Comparison of ENCODE assay signal across 10 mouse cellular contexts in genomic region chr12:12943288-12943687, GRCm38 (mm10). TPM values are rescaled to one million over a fixed set of nuclear protein-coding genes. Genes with fewer than 3 reads are reported as not detected.
DNase-seq lines count a peak whose midpoint lies in the region; ATAC-seq and TF ChIP-seq lines count a peak whose summit lies in the region.
"Had no signal": no experiment of that assay in that cellular context is flagged by ENCODE, and none has a peak within 500 bp of the region (broad histone marks: within the 10 kb centered on the region; RNA-seq: fewer than 3 reads in every experiment).

No protein-coding gene starts in this region.

- no peak overlapping the region; the same call in 1 of the 2 replicates for H3K9ac ChIP-seq in heart, embryonic 14.5 days (ENCODE audit: low read length)
- peak overlapping the region; percentile 97 for H3K9ac ChIP-seq in forebrain, postnatal 0 days
- H3K9ac ChIP-seq in midbrain, embryonic 12.5 days (replicated peaks) = no peak overlapping the region; the same call in 1 of the 2 replicates
- H3K9ac ChIP-seq: liver, embryonic 15.5 days had no signal

- TF ChIP-seq CTCF in forebrain, postnatal 0 days (IDR thresholded peaks at IDR 0.05; ENCODE audit: low read depth) = no peak

- no peak for ATAC-seq in heart, embryonic 14.5 days (ENCODE audit: insufficient number of reproducible peaks, insufficient read depth, low FRiP score, low read depth)
- ATAC-seq in forebrain, postnatal 0 days = no peak
- no peak for ATAC-seq in midbrain, embryonic 12.5 days (ENCODE audit: low FRiP score, low read depth)

- no peaks in the 10 kb centered on the region for H3K27me3 ChIP-seq in heart, embryonic 14.5 days (ENCODE audit: control insufficient read depth, insufficient read depth, low read length)
- H3K27me3 ChIP-seq in forebrain, postnatal 0 days (ENCODE audit: insufficient read depth, low read length) = no peaks in the 10 kb centered on the region
- peaks cover 9% of the 10 kb centered on the region; the same call in 1 of the 2 replicates for H3K27me3 ChIP-seq in midbrain, embryonic 12.5 days

- no peak overlapping the region for H3K27ac ChIP-seq in heart, embryonic 14.5 days (replicated peaks in 1 of 2; ENCODE audit: control insufficient read depth in 1 of 2, insufficient read depth in 1 of 2, low read depth in 2 of 2, low read length in 2 of 2)
- 0 out of 2 replicates have a peak overlapping the region, but pooled peaks have one; percentile 98 for H3K27ac ChIP-seq in forebrain, postnatal 0 days (ENCODE audit: low read depth, low read length)
- H3K27ac ChIP-seq in midbrain, embryonic 12.5 days (replicated peaks) = no peak overlapping the region
- H3K27ac ChIP-seq: liver, embryonic 15.5 days had no signal

- DNase-seq in heart, adult 18-20 months = no peak
- DNase-seq in WW6 (ENCODE audit: low read depth, low spot score) (peak; percentile 79), MN1 (ENCODE audit: low spot score) (no peak)
- DNase-seq in forebrain, postnatal 0 days = no peak
- DNase-seq in layer of hippocampus, adult 9-11 months = no peak
- DNase-seq in layer of hippocampus, postnatal 25 days (ENCODE audit: extremely low spot score in 1 of 2, low spot score in 1 of 2) = no peak
- DNase-seq: gastrocnemius, postnatal 10 days had no signal

- no peaks in the 10 kb centered on the region; a peak in 1 of 4 replicates for H3K4me1 ChIP-seq in heart, embryonic 14.5 days (ENCODE audit: control insufficient read depth in 2 of 2, insufficient read depth in 2 of 2, low read length in 2 of 2)
- H3K4me1 ChIP-seq in forebrain, postnatal 0 days (ENCODE audit: insufficient read depth) = no peaks in the 10 kb centered on the region
- H3K4me1 ChIP-seq in midbrain, embryonic 12.5 days = peaks cover 15% of the 10 kb centered on the region; the same call in 1 of the 2 replicates

- WGBS in heart, embryonic 14.5 days = 44% methylated on average over 6 of the region's 6 CpGs
- WGBS in forebrain, postnatal 0 days = 15% methylated on average over 6 of the region's 6 CpGs
- WGBS in midbrain, embryonic 12.5 days = 7% methylated on average over 6 of the region's 6 CpGs

- H3K9me3 ChIP-seq in heart, embryonic 14.5 days (ENCODE audit: control insufficient read depth, low read length) = no peaks in the 10 kb centered on the region
- no peaks in the 10 kb centered on the region for H3K9me3 ChIP-seq in forebrain, postnatal 0 days (ENCODE audit: low read length)
- no peaks in the 10 kb centered on the region for H3K9me3 ChIP-seq in midbrain, embryonic 12.5 days
- H3K9me3 ChIP-seq: liver, embryonic 15.5 days had no signal

- peak overlapping the region; percentile 94; the same call in 1 of the 2 replicates for H3K4me2 ChIP-seq in heart, embryonic 14.5 days (ENCODE audit: low read length)
- peak overlapping the region; percentile 84 for H3K4me2 ChIP-seq in forebrain, postnatal 0 days (ENCODE audit: low read depth)
- peak overlapping the region; percentile 92 for H3K4me2 ChIP-seq in midbrain, embryonic 12.5 days (replicated peaks)

- H3K4me3 ChIP-seq in heart, embryonic 14.5 days (ENCODE audit: control insufficient read depth in 1 of 2, insufficient read depth in 1 of 2, low read depth in 1 of 2, low read length in 2 of 2) = no peak overlapping the region
- H3K4me3 ChIP-seq in forebrain, postnatal 0 days (ENCODE audit: low read depth, low read length) = no peak overlapping the region
- peak overlapping the region; percentile 83; the same call in 1 of the 2 replicates for H3K4me3 ChIP-seq in midbrain, embryonic 12.5 days

- H3K36me3 ChIP-seq in heart, embryonic 14.5 days (ENCODE audit: control insufficient read depth, insufficient read depth, low read length) = 0 out of 2 replicates have a peak, but pooled peaks cover 7% of the 10 kb centered on the region
- H3K36me3 ChIP-seq in forebrain, postnatal 0 days (ENCODE audit: insufficient read depth) = peaks cover 7% of the 10 kb centered on the region; the same call in 1 of the 2 replicates
- H3K36me3 ChIP-seq in midbrain, embryonic 12.5 days = no peaks in the 10 kb centered on the region
- H3K36me3 ChIP-seq: liver, embryonic 15.5 days had no signal

RNA-seq across cellular contexts. Expression of gene Mycn, which starts 1.6 kb away (rescaled TPM):
- 36.1 and 38.2 TPM in 2 replicates for polyA plus RNA-seq in heart, embryonic 14.5 days (2014; fragmentation: Nextera tagmentation; extraction: Ambion mirVana)
- 1 to 10 TPM in 1 of 2 experiments, under 1 TPM in 1; 0.62 to 2.0 TPM for total RNA-seq in heart, adult 18-20 months (2021)
- 64.0 and 69.6 TPM in 2 replicates for total RNA-seq in forebrain, postnatal 0 days (2014; rRNA removed)
- 61.4 and 79.8 TPM in 2 replicates for polyA plus RNA-seq in forebrain, postnatal 0 days (2015; fragmentation: Nextera tagmentation; extraction: Ambion mirVana)
- polyA plus RNA-seq in midbrain, embryonic 12.5 days (2016; fragmentation: Nextera tagmentation; extraction: Ambion mirVana) = 94.0 and 101 TPM in 2 replicates
- 10 to 100 TPM; 12.2 to 14.1 TPM for total RNA-seq in layer of hippocampus, postnatal 25 days (2021)

Comparison
In these comparisons a context has a peak if more than half of its experiments do, and no peak if none do; other contexts are left out.
1. RNA of gene Mycn, which starts 1.6 kb away (total RNA-seq): 64.0 to 69.6 TPM in forebrain, postnatal 0 days and 12.2 to 14.1 TPM in layer of hippocampus, postnatal 25 days; 0.62 to 2.0 TPM in heart, adult 18-20 months; every median in the first group is over 4 times any median in the second.
2. Peak in every context shown above with its lines, with median percentiles within 50 percentile points of each other: H3K4me2 ChIP-seq.